Mouse (Mus musculus): ENCODE data around the gene Mgat5b. TPM values are rescaled to one million over a fixed set of nuclear protein-coding genes. Genes with fewer than 3 reads are reported as not detected.

Gene Mgat5b
- polyA plus RNA-seq, 1 experiment from 2014 or later: 1.3 TPM

DNA sequence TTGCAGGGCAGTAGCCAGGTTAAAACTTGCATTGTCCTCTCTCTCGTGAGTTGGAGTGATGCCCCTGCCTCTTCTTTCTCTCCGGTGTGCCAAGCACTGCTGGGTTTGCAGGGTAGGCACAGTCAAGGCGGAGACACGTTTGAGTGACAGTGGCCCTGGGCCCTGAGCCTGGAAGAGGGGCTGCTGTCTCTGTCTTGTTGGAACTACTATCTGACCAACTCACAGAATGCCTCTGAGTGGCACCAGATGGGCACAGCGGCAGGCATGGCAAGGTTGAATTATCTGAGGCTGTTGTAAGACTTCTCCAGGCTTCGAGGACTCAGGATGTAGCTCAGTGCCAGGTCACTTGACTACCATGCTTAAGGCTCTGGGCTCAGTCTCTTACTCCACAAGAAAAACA, 9.4 kb downstream of the Mgat5b start:
- H3K4me3 ChIP-seq (ENCODE audit: low read depth, low read length): no peak overlapping the region
- H3K9ac ChIP-seq (replicated peaks; ENCODE audit: low read depth, low read length): no peak overlapping the region
- no peak overlapping the region for H3K27ac ChIP-seq (ENCODE audit: low read length)
- ATAC-seq (ENCODE audit: insufficient number of reproducible peaks, insufficient read depth, low FRiP score, low read depth): no peak
- H3K27me3 ChIP-seq (ENCODE audit: control insufficient read depth, insufficient read depth, low read length): no peaks in the 10 kb centered on the region
- no peaks in the 10 kb centered on the region for H3K36me3 ChIP-seq (ENCODE audit: control insufficient read depth, insufficient read depth, low read length)
- no peaks in the 10 kb centered on the region for H3K9me3 ChIP-seq (ENCODE audit: control insufficient read depth, low read depth, low read length)
- no peak overlapping the region for H3K4me2 ChIP-seq (replicated peaks; ENCODE audit: low read depth, low read length)
- no peaks in the 10 kb centered on the region for H3K4me1 ChIP-seq (ENCODE audit: control insufficient read depth, insufficient read depth, low read length)
- 84% methylated on average over 6 of the region's 6 CpGs for WGBS

DNA sequence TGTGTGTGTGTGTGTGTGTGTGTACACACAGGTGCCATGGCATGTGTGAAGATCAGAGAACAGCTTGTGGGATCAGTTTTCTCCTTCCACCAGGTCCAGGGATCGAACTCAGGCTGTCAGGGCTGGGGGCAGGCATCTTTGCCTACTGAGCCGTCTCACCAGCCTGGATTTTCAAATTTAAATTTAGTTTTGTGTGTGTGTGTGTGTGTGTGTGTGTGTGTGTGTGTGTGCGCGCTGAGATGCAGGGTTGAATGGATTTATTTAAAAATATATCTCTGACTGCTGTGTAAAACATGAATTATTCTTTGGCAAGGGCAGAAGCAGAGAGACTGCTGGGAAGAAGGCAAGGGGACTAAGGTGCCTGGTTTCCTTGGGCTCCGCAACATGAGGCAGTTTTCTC, 16.2 kb downstream of the Mgat5b start:
- 80% methylated on average over 5 of the region's 5 CpGs for WGBS
- no peaks in the 10 kb centered on the region for H3K9me3 ChIP-seq (ENCODE audit: control insufficient read depth, low read depth, low read length)
- no peak for ATAC-seq (ENCODE audit: insufficient number of reproducible peaks, insufficient read depth, low FRiP score, low read depth)
- H3K4me1 ChIP-seq (ENCODE audit: control insufficient read depth, insufficient read depth, low read length): 0 out of 2 replicates have a peak, but pooled peaks cover 19% of the 10 kb centered on the region
- no peak overlapping the region for H3K27ac ChIP-seq (ENCODE audit: low read length)
- no peak overlapping the region for H3K9ac ChIP-seq (replicated peaks; ENCODE audit: low read depth, low read length)
- no peak overlapping the region for H3K4me3 ChIP-seq (ENCODE audit: low read depth, low read length)
- H3K27me3 ChIP-seq (ENCODE audit: control insufficient read depth, insufficient read depth, low read length): no peaks in the 10 kb centered on the region
- no peak overlapping the region for H3K4me2 ChIP-seq (replicated peaks; ENCODE audit: low read depth, low read length)
- H3K36me3 ChIP-seq (ENCODE audit: control insufficient read depth, insufficient read depth, low read length): no peaks in the 10 kb centered on the region

DNA sequence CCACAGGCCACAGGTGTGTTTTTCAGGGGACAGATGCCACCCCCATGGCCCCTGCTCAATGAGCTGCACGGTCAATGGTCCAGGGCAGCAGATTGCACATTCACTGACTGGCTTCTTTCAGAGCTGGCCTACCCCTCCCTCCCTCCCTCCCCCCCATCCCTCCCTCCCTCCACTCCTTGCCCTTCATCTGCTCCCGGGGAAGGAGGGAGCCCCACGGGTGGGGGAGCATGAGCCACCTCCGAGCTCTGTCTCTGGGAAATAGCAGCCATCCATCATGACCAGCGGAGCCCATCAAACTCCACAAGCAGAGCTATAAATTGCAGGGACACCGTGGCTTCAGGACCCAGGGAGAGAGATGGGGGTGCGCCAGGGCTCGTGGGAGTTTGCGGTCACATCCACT, 16.7 kb downstream of the Mgat5b start:
- Histone ChIP-seq H3K27ac (ENCODE audit: low read length) (no peak overlapping the region), H3K4me3 (ENCODE audit: low read depth, low read length) (no peak overlapping the region), H3K4me2 (replicated peaks; ENCODE audit: low read depth, low read length) (no peak overlapping the region), H3K9me3 (ENCODE audit: control insufficient read depth, low read depth, low read length) (no peaks in the 10 kb centered on the region), H3K36me3 (ENCODE audit: control insufficient read depth, insufficient read depth, low read length) (no peaks in the 10 kb centered on the region), H3K27me3 (ENCODE audit: control insufficient read depth, insufficient read depth, low read length) (no peaks in the 10 kb centered on the region), H3K4me1 (ENCODE audit: control insufficient read depth, insufficient read depth, low read length) (0 out of 2 replicates have a peak, but pooled peaks cover 19% of the 10 kb centered on the region), H3K9ac (replicated peaks; ENCODE audit: low read depth, low read length) (no peak overlapping the region)
- no peak for ATAC-seq (ENCODE audit: insufficient number of reproducible peaks, insufficient read depth, low FRiP score, low read depth)
- WGBS: 26% methylated on average over 9 of the region's 9 CpGs

DNA sequence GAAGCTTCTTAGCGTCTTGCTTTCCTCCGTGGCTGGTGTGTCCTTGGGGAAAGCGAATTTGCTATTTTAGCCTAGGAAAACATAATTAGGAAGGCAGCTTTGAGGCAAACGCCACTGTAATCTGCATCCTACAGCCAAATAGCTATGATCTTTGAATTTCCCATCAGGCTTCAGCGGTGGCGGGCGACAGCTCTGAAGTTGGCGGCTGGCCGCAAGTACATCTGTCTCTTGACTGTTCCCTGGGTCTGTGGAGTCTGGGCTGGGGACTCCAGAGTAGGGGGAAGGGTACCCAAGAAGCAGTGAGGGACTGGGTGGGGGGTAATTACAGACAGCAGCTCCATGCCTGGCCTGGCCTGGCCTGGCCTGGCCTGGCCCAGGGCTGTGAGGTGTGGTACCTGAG, 17.3 kb downstream of the Mgat5b start:
- H3K36me3 ChIP-seq (ENCODE audit: control insufficient read depth, insufficient read depth, low read length): no peaks in the 10 kb centered on the region
- no peak overlapping the region for H3K27ac ChIP-seq (ENCODE audit: low read length)
- no peak overlapping the region for H3K4me2 ChIP-seq (replicated peaks; ENCODE audit: low read depth, low read length)
- 0 out of 2 replicates have a peak, but pooled peaks cover 19% of the 10 kb centered on the region for H3K4me1 ChIP-seq (ENCODE audit: control insufficient read depth, insufficient read depth, low read length)
- ATAC-seq (ENCODE audit: insufficient number of reproducible peaks, insufficient read depth, low FRiP score, low read depth): no peak
- no peak overlapping the region for H3K4me3 ChIP-seq (ENCODE audit: low read depth, low read length)
- no peaks in the 10 kb centered on the region for H3K9me3 ChIP-seq (ENCODE audit: control insufficient read depth, low read depth, low read length)
- WGBS: 61% methylated on average over 9 of the region's 9 CpGs
- no peak overlapping the region for H3K9ac ChIP-seq (replicated peaks; ENCODE audit: low read depth, low read length)
- no peaks in the 10 kb centered on the region for H3K27me3 ChIP-seq (ENCODE audit: control insufficient read depth, insufficient read depth, low read length)

DNA sequence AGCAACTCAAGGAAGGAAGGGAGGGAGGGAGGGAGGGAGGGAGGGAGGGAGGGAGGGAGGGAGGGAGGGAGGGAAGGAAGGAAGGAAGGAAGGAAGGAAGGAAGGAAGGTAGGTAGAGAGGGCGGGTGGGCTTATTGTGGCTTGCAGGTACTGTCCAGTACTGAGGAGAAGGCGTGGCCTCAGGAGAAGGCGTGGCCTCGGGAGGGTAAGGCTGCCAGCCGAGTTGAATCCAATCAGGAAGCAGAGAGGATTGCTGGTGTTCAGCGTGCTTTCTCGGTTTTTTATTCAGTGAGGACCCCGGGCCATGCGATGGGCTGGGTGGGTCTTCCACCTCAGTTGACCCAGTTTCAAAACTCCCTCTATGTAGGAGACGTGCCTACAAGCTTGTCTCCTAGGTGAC, 18.5 kb downstream of the Mgat5b start:
- no peak overlapping the region for H3K4me3 ChIP-seq (ENCODE audit: low read depth, low read length)
- H3K27ac ChIP-seq (ENCODE audit: low read length): peak overlapping the region; percentile 10; the same call in 1 of the 2 replicates
- H3K27me3 ChIP-seq (ENCODE audit: control insufficient read depth, insufficient read depth, low read length): no peaks in the 10 kb centered on the region
- no peak for ATAC-seq (ENCODE audit: insufficient number of reproducible peaks, insufficient read depth, low FRiP score, low read depth)
- H3K9ac ChIP-seq (replicated peaks; ENCODE audit: low read depth, low read length): no peak overlapping the region
- WGBS: 32% methylated on average over 10 of the region's 10 CpGs
- 0 out of 2 replicates have a peak, but pooled peaks cover 19% of the 10 kb centered on the region for H3K4me1 ChIP-seq (ENCODE audit: control insufficient read depth, insufficient read depth, low read length)
- H3K4me2 ChIP-seq (replicated peaks; ENCODE audit: low read depth, low read length): no peak overlapping the region
- H3K36me3 ChIP-seq (ENCODE audit: control insufficient read depth, insufficient read depth, low read length): no peaks in the 10 kb centered on the region
- no peaks in the 10 kb centered on the region for H3K9me3 ChIP-seq (ENCODE audit: control insufficient read depth, low read depth, low read length)

DNA sequence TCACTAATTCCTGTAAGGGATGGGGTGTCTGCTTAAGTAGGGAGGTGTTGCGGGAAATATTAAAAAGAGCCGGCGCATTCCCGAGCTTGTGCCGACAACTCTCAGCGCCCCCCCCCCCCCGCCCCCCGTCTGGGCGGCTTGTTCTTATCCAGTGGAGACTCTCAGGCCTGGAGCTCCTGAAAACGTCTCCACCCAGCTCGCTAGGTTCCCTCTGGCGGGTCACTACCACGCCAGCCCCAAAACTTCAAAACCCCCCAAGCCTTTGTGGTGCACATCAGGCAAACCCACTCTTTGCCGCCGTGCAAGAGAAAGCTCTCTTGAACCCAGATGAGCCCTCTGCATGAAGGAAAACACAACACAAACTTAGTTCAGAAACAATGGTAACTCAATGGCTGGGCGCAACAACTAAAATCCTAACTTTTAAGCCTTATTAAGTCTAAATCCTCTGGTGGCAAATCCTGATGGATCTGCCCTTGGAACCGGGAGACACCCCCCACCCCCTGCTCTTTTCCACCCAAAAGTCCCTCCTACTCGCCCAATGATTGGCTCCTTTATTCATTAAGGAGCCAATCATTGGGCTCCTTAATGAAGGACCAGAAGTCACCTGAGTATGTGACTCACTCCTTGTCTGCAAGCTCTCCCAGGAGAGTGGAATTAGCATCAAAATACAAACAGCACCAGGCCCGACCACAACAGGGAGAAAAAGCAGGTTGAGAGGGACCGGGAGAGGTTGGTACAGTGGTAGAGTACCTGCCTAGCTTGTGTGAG, 21.6 kb downstream of the Mgat5b start:
- WGBS: 6% methylated on average over 17 of the region's 20 CpGs
- Histone ChIP-seq H3K9ac (replicated peaks; ENCODE audit: low read depth, low read length) (no peak overlapping the region), H3K4me3 (ENCODE audit: low read depth, low read length) (peak overlapping the region; percentile 10; the same call in 1 of the 2 replicates), H3K27ac (ENCODE audit: low read length) (no peak overlapping the region), H3K27me3 (ENCODE audit: control insufficient read depth, insufficient read depth, low read length) (no peaks in the 10 kb centered on the region), H3K36me3 (ENCODE audit: control insufficient read depth, insufficient read depth, low read length) (no peaks in the 10 kb centered on the region), H3K4me1 (ENCODE audit: control insufficient read depth, insufficient read depth, low read length) (0 out of 2 replicates have a peak, but pooled peaks cover 17% of the 10 kb centered on the region), H3K4me2 (replicated peaks; ENCODE audit: low read depth, low read length) (peak overlapping the region; percentile 32), H3K9me3 (ENCODE audit: control insufficient read depth, low read depth, low read length) (no peaks in the 10 kb centered on the region)
- no peak for ATAC-seq (ENCODE audit: insufficient number of reproducible peaks, insufficient read depth, low FRiP score, low read depth)

DNA sequence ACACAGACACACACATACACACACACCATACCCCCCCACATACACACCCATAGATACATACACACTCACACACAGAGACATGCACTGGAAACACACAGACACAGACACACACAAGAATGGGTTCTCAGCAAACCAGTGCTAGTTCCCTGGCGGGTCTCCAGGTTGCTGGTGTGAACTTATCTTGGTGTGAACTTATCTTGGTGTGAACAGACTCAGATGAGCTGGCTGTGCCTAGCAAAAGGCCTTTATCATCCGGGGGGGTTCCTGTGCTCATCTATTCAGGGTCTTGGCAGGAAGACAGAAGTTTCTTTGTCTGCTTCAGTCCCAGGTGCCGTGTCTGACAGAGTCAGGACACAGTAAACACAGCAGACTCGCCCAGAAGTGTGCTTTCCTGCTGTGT, 25.7 kb downstream of the Mgat5b start:
- Histone ChIP-seq H3K27me3 (ENCODE audit: control insufficient read depth, insufficient read depth, low read length) (no peaks in the 10 kb centered on the region), H3K4me3 (ENCODE audit: low read depth, low read length) (no peak overlapping the region), H3K4me2 (replicated peaks; ENCODE audit: low read depth, low read length) (no peak overlapping the region), H3K36me3 (ENCODE audit: control insufficient read depth, insufficient read depth, low read length) (no peaks in the 10 kb centered on the region), H3K9me3 (ENCODE audit: control insufficient read depth, low read depth, low read length) (no peaks in the 10 kb centered on the region), H3K27ac (ENCODE audit: low read length) (no peak overlapping the region), H3K4me1 (ENCODE audit: control insufficient read depth, insufficient read depth, low read length) (0 out of 2 replicates have a peak, but pooled peaks cover 4% of the 10 kb centered on the region), H3K9ac (replicated peaks; ENCODE audit: low read depth, low read length) (no peak overlapping the region)
- WGBS: 47% methylated on average over 4 of the region's 4 CpGs
- ATAC-seq (ENCODE audit: insufficient number of reproducible peaks, insufficient read depth, low FRiP score, low read depth): no peak

DNA sequence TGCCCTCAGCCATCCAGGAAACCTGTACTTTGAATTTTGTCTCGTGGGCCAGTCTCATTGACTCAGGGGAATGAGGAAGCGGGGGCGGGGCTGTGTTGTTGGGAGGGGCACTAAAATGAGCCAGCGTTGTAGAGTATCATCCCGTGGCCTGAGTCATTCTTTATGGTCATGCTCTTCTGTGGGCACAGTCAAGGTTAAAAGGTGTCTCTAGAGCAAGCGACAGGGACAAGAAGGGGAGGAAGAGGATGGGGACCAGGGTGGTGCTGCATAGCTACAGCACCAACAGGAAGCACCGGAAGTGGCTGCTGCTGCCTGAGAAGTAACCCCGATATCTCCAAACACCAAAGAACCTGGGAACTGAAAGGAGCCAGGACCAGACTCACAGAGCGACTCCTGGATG, 31.2 kb downstream of the Mgat5b start:
- no peak for ATAC-seq (ENCODE audit: insufficient number of reproducible peaks, insufficient read depth, low FRiP score, low read depth)
- no peaks in the 10 kb centered on the region for H3K4me1 ChIP-seq (ENCODE audit: control insufficient read depth, insufficient read depth, low read length)
- no peak overlapping the region for H3K9ac ChIP-seq (replicated peaks; ENCODE audit: low read depth, low read length)
- H3K27me3 ChIP-seq (ENCODE audit: control insufficient read depth, insufficient read depth, low read length): no peaks in the 10 kb centered on the region
- H3K4me3 ChIP-seq (ENCODE audit: low read depth, low read length): no peak overlapping the region
- 64% methylated on average over 9 of the region's 9 CpGs for WGBS
- no peak overlapping the region for H3K4me2 ChIP-seq (replicated peaks; ENCODE audit: low read depth, low read length)
- H3K36me3 ChIP-seq (ENCODE audit: control insufficient read depth, insufficient read depth, low read length): no peaks in the 10 kb centered on the region
- no peak overlapping the region for H3K27ac ChIP-seq (ENCODE audit: low read length)
- H3K9me3 ChIP-seq (ENCODE audit: control insufficient read depth, low read depth, low read length): no peaks in the 10 kb centered on the region

DNA sequence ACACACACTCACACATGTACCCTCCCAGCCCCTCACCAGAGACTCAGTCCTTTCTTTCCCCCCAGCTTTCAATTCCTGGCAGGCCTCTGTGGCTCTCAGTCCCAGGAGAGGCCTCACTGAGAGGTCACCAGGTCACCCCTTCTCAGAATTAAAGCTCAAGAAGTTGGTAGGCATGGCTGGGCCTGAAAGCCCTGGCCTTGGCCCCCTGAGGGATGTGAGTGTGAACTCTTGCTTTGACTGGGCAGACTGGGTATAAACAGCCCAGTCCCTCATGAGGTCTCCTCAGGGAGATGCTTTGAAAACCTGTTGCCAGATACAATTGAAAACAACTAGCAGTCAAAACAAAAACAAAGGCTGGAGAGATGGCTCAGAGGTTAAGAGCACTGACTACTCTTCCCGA, 32.8 kb downstream of the Mgat5b start:
- no peak for ATAC-seq (ENCODE audit: insufficient number of reproducible peaks, insufficient read depth, low FRiP score, low read depth)
- Histone ChIP-seq H3K4me1 (ENCODE audit: control insufficient read depth, insufficient read depth, low read length) (no peaks in the 10 kb centered on the region), H3K27me3 (ENCODE audit: control insufficient read depth, insufficient read depth, low read length) (no peaks in the 10 kb centered on the region), H3K36me3 (ENCODE audit: control insufficient read depth, insufficient read depth, low read length) (no peaks in the 10 kb centered on the region), H3K4me3 (ENCODE audit: low read depth, low read length) (no peak overlapping the region), H3K27ac (ENCODE audit: low read length) (no peak overlapping the region), H3K9me3 (ENCODE audit: control insufficient read depth, low read depth, low read length) (no peaks in the 10 kb centered on the region), H3K9ac (replicated peaks; ENCODE audit: low read depth, low read length) (no peak overlapping the region), H3K4me2 (replicated peaks; ENCODE audit: low read depth, low read length) (no peak overlapping the region)
- 52% methylated on average over 1 of the region's 1 CpGs for WGBS

Measured in stomach, embryonic 14.5 days (tissue).